Comparison of ENCODE assay signal across 10 mouse cellular contexts in the genomic region with DNA sequence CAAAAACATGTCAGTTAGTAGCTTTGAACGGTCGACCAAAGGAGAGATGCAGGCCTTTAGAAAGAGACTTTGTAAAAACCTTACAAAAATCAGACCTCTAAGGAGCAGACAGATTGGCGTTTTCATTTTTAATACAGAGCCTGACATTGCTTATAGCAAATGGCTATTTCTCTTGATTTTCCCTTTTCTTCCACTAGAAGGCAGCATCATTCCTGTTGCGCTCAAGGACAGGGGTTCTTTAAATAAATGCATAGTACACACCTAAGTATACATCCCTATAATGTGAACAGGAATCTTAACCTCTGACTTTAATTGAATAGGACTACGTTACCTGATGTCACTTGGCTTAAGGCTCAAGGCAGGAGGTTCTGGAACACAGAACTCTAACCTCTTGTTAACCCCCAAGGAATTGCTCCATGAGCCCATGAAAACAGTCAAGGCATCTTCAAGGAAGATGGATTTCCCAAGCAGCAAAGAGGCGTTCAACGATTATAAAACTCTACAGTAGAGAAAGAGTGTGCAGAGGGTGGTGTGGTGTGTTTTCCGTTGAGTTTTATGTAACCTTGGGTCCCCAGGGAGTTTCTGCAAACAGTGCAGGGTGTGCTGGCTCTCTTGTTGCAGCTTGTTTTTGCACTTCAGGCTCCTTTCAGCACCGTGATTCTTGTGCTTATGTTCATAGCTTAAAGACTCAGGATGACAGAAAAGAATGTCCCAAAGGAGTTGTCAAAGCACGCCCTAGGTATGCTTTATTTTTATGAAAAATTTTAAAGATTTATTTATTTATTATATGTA.
DNase-seq lines count a peak whose midpoint lies in the region; ATAC-seq and TF ChIP-seq lines count a peak whose summit lies in the region.
"Had no signal": no experiment of that assay in that cellular context is flagged by ENCODE, and none has a peak within 500 bp of the region (broad histone marks: within the 10 kb centered on the region; RNA-seq: fewer than 3 reads in every experiment).

No protein-coding gene starts in this region.

- no peak overlapping the region for H3K27ac ChIP-seq in layer of hippocampus, adult 2 months

- intact Hi-C loops in left cerebral cortex, postnatal 36 days (cut with DNase I): loop anchor here (5.0 kb wide), 1 partner anchor 40 kb away; no protein-coding TSS in a partner anchor

- peak; percentile 77 for TF ChIP-seq CTCF in layer of hippocampus, adult 2 months (conservative IDR thresholded peaks at IDR 0.05)

- H3K4me3 ChIP-seq in layer of hippocampus, adult 2 months: no peak overlapping the region

- peak; percentile 35 for DNase-seq in cerebellum, adult 9-10 months
- no peak for DNase-seq in cerebellum, adult 9-11 months
- no peak for DNase-seq in layer of hippocampus, adult 2 months (ENCODE audit: low spot score in 2 of 2)
- no peak for DNase-seq in layer of hippocampus, postnatal 25 days (ENCODE audit: extremely low spot score in 1 of 2, low spot score in 1 of 2)
- DNase-seq in CD4-positive helper T cell, adult 2 months (ENCODE audit: low read depth, low spot score): peak; percentile 3
- no peak for DNase-seq in layer of hippocampus, adult 11-12 months (ENCODE audit: low spot score)
- DNase-seq in left cerebral cortex, postnatal 36 days (ENCODE audit: low spot score in 2 of 2): no peak
- DNase-seq: gastrocnemius, postnatal 14 days had no signal

- peak; percentile 53; the same call in 1 of the 2 replicates for ATAC-seq in granulocyte monocyte progenitor cell, adult 5-6 weeks (replicated peaks; ENCODE audit: poor library complexity, severe bottlenecking)
- ATAC-seq: intestine, embryonic 16.5 days had no signal

Comparison
In these comparisons a context has a peak if more than half of its experiments do, and no peak if none do; other contexts are left out.
1. DNase-seq: peak in cerebellum, adult 9-10 months (single experiment) and CD4-positive helper T cell, adult 2 months (single experiment); none in cerebellum, adult 9-11 months (single experiment), layer of hippocampus, adult 2 months (0 of 2), layer of hippocampus, postnatal 25 days (0 of 2), layer of hippocampus, adult 11-12 months (single experiment) and left cerebral cortex, postnatal 36 days (0 of 2).